Mouse (Mus musculus) myocyte (in vitro differentiated cells): ENCODE results near the gene Olfr766-ps1. TPM values are rescaled to one million over a fixed set of nuclear protein-coding genes. Genes with fewer than 3 reads are reported as not detected.

Experiments
- H3K27me3 ChIP-seq: one replicate; pipeline ENCODE4 v1.6.1; 2011; ENCODE audit not compliant: control insufficient read depth, insufficient read depth, insufficient read length
- H3K36me3 ChIP-seq: one replicate; pipeline ENCODE4 v1.6.1; 2011; ENCODE audit not compliant: control insufficient read depth, insufficient read depth
- H3K4me2 ChIP-seq: one replicate; pipeline ENCODE4 v1.6.1; 2011; ENCODE audit warnings: low read depth, control low read depth
- H3K4me3 ChIP-seq: one replicate; pipeline ENCODE4 v1.5.1; 2011; ENCODE audit warnings: mild to moderate bottlenecking, control low read depth, moderate library complexity
- H3K79me2 ChIP-seq: one replicate; pipeline ENCODE4 v1.6.1; 2011; ENCODE audit not compliant: control insufficient read depth, insufficient read depth
- H3ac ChIP-seq: one replicate; pipeline ENCODE4 v1.6.1; 2011; ENCODE audit not compliant: control insufficient read depth, insufficient read length
- CEBPB ChIP-seq: IDR thresholded peaks from 2 replicates; pipeline ENCODE4 v1.6.1; 2011; ENCODE audit warnings: mild to moderate bottlenecking, moderate library complexity; ENCODE audit not compliant: poor library complexity, insufficient read depth, severe bottlenecking
- E2F4 ChIP-seq: IDR thresholded peaks from one replicate; pipeline ENCODE4 v1.6.1; 2011; ENCODE audit warnings: mild to moderate bottlenecking, control low read depth, moderate library complexity; ENCODE audit not compliant: insufficient read depth
- MAX ChIP-seq: IDR thresholded peaks from one replicate; pipeline ENCODE4 v1.6.1; 2011; ENCODE audit warnings: low read depth, mild to moderate bottlenecking, control low read depth
- MYOD1 ChIP-seq, 3 experiments: IDR thresholded peaks; one replicate each; pipeline ENCODE4 v1.6.1; 2011; ENCODE audit warnings: control low read depth in 2 of 3, low read depth in 2 of 3, mild to moderate bottlenecking in 2 of 3, moderate library complexity in 1 of 3; ENCODE audit not compliant: insufficient read length in 2 of 3, control insufficient read depth in 1 of 3
- MYOG ChIP-seq, 3 experiments: IDR thresholded peaks; one replicate each; pipeline ENCODE4 v1.6.1; 2011; ENCODE audit warnings: control low read depth in 2 of 3, low read depth in 2 of 3, mild to moderate bottlenecking in 2 of 3; ENCODE audit not compliant: insufficient read length in 2 of 3, control insufficient read depth in 1 of 3, insufficient read depth in 1 of 3
- POLR2A ChIP-seq: IDR thresholded peaks from one replicate; pipeline ENCODE4 v1.6.1; 2011; ENCODE audit warnings: low read depth, mild to moderate bottlenecking, control low read depth, moderate library complexity; ENCODE audit not compliant: insufficient read length
- POLR2AphosphoS2 ChIP-seq: IDR thresholded peaks from one replicate; pipeline ENCODE4 v1.6.1; 2011; ENCODE audit warnings: low read depth, control low read depth; ENCODE audit not compliant: insufficient read length
- REST ChIP-seq: IDR thresholded peaks from one replicate; pipeline ENCODE4 v1.6.1; 2011; ENCODE audit warnings: mild to moderate bottlenecking, control low read depth, moderate library complexity; ENCODE audit not compliant: insufficient read depth, insufficient read length
- SRF ChIP-seq: IDR thresholded peaks from one replicate; pipeline ENCODE4 v1.6.1; 2011; ENCODE audit warnings: low read depth; ENCODE audit not compliant: control insufficient read depth, insufficient read length
- TCF12 ChIP-seq: IDR thresholded peaks from one replicate; pipeline ENCODE4 v1.6.1; 2011; ENCODE audit warnings: mild to moderate bottlenecking, control low read depth; ENCODE audit not compliant: poor library complexity, insufficient read depth, severe bottlenecking
- TCF3 ChIP-seq: IDR thresholded peaks from one replicate; pipeline ENCODE4 v1.6.1; 2011; ENCODE audit warnings: low read depth, control low read depth; ENCODE audit not compliant: insufficient read length
- USF1 ChIP-seq: IDR thresholded peaks from one replicate; pipeline ENCODE4 v1.6.1; 2011; ENCODE audit warnings: low read depth, mild to moderate bottlenecking, control low read depth, moderate library complexity
- polyA plus RNA-seq: library from polyadenylated mRNA; unstranded; fragments of >200 nt; fragmentation: generic; extraction: Trizol; gene quantifications from one replicate; pipeline ENCODE4 v1.2.1, GENCODE M21; 2012; ENCODE audit warnings: missing spikeins

Gene Olfr766-ps1
- polyA plus RNA-seq, 1 experiment = not detected

DNA sequence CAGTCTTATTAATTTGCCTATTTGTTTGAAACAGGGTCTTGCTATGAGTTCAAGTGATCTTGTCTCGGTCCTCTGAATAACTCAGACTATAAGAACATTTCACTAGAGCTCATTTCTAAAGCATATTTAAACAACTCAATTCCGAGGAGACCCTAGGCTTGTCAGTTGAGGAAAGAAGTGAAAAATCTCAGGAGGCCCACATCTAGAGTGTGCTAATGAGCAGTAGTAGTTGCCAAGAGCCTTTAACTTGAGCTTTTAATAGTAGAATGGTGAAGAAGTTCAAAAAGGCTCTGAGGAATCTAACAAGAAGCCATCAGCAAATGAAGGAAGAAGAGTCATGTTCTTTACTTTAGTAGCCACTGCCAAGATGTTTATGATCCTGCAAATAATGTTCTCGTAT lies 29.0 kb downstream of the Olfr766-ps1 start, which contains the start of gene Olfr764-ps1:
TSS of gene Olfr764-ps1 (minus strand) at position 101 of the 400 bp plus-strand sequence.
- H3K4me2 ChIP-seq = no peak within 1 kb of the TSS
- H3ac ChIP-seq = no peak within 1 kb of the TSS
- no peaks in the 10 kb centered on the region for H3K79me2 ChIP-seq
- H3K4me3 ChIP-seq = no peak within 1 kb of the TSS
- TF ChIP-seq POLR2A (no peak), MYOG (IDR thresholded peaks at IDR 0.05; ENCODE audit: control insufficient read depth in 1 of 3, insufficient read depth in 1 of 3, insufficient read length in 2 of 3, low read depth in 2 of 3) (no peak), MAX (no peak), USF1 (no peak), TCF12 (no peak), REST (no peak), TCF3 (no peak), E2F4 (no peak), POLR2AphosphoS2 (no peak), MYOD1 (IDR thresholded peaks at IDR 0.05; ENCODE audit: control insufficient read depth in 1 of 3, insufficient read length in 2 of 3, low read depth in 2 of 3) (no peak), SRF (no peak), CEBPB (no peak)
- H3K27me3 ChIP-seq = no peaks in the 10 kb centered on the region
- no peaks in the 10 kb centered on the region for H3K36me3 ChIP-seq

DNA sequence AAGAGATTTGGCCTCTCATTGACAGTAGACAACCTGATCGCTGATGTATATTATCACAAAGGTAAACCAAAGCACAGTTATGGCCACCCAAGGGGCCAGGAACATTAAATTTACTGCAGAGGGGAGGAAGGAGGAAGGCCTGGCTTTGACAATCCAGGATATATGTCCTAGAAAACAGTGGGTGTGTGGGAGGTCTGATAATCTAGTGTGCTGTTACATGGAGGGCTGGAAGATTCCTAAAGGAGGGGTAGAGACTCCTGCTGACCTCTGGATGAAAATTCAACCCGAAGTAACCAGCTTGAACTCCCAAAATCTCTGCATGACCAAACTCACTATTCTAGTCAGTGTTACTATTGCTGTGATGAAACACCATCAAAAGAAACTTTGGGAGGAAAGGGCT lies 40.4 kb downstream of the Olfr766-ps1 start:
- Histone ChIP-seq H3K27me3 (no peaks in the 10 kb centered on the region), H3K79me2 (no peaks in the 10 kb centered on the region), H3K36me3 (no peaks in the 10 kb centered on the region), H3ac (no peak overlapping the region), H3K4me3 (no peak overlapping the region), H3K4me2 (no peak overlapping the region)
- TF ChIP-seq POLR2AphosphoS2 = no peak
- TF ChIP-seq CEBPB = no peak
- no peak for TF ChIP-seq SRF
- TF ChIP-seq MYOD1 (IDR thresholded peaks at IDR 0.05; ENCODE audit: control insufficient read depth in 1 of 3, insufficient read length in 2 of 3, low read depth in 2 of 3) = no peak
- no peak for TF ChIP-seq REST
- TF ChIP-seq POLR2A = no peak
- TF ChIP-seq TCF12 = no peak
- no peak for TF ChIP-seq E2F4
- no peak for TF ChIP-seq MYOG (IDR thresholded peaks at IDR 0.05; ENCODE audit: control insufficient read depth in 1 of 3, insufficient read depth in 1 of 3, insufficient read length in 2 of 3, low read depth in 2 of 3)
- TF ChIP-seq USF1 = no peak
- TF ChIP-seq TCF3 = no peak
- no peak for TF ChIP-seq MAX

DNA sequence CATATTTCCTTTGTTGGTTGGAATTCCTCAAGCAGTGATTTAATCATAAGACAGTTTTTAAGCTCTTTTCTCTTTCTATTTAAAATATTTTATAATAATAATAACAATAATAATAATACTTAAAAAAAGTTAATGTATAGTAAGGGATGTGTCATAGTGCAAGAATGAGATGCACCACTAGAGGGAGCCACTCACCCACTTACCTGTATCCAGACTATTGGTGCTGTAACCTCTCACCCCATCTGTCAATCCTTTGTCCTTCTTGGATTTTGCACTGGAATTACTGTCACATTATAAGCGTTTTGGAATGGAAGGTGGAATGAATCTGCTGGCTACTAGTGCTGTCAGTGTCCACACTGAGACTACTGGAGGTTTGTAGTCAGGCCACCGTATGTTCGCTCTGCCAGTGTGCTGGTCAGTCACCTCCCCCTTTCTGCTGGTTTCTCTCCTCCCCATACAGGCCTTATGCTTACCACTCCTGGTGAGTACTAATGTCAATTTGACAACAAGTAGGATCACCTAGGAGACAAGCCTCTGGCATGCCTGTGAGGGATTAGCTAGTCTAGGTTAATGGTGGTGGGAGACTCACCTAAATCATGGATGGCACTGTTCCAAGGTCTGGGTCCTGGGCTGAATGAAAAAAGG lies 42.6 kb downstream of the Olfr766-ps1 start:
- no peak for TF ChIP-seq TCF12
- TF ChIP-seq MYOG (IDR thresholded peaks at IDR 0.05; ENCODE audit: control insufficient read depth in 1 of 3, insufficient read depth in 1 of 3, insufficient read length in 2 of 3, low read depth in 2 of 3) = no peak
- TF ChIP-seq USF1 = no peak
- TF ChIP-seq POLR2A = no peak
- no peak for TF ChIP-seq MYOD1 (IDR thresholded peaks at IDR 0.05; ENCODE audit: control insufficient read depth in 1 of 3, insufficient read length in 2 of 3, low read depth in 2 of 3)
- no peak for TF ChIP-seq POLR2AphosphoS2
- TF ChIP-seq CEBPB = no peak
- no peak for TF ChIP-seq REST
- TF ChIP-seq TCF3 = no peak
- no peak for TF ChIP-seq E2F4
- Histone ChIP-seq H3K79me2 (no peaks in the 10 kb centered on the region), H3K27me3 (no peaks in the 10 kb centered on the region), H3K4me3 (no peak overlapping the region), H3ac (no peak overlapping the region), H3K36me3 (no peaks in the 10 kb centered on the region), H3K4me2 (no peak overlapping the region)

DNA sequence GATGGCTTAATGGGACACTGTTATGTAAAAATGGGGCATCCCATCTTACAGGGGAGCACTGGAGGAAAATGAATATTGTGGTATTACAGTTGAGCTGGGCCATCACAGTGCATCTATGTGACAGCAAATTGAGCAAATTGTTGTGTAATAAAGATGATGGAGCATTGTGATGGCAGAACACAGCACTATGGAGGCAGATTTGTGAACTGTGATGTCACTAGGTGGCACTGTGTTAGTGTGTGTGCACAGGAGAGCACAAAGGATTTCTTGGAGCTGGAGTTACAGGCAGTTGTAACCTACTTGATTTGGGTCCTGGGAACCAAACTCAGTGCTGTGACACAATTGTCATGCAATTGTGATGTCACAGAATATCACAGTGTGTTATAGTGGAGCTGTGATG lies 45.5 kb downstream of the Olfr766-ps1 start:
- Histone ChIP-seq H3K27me3 (no peaks in the 10 kb centered on the region), H3K4me2 (no peak overlapping the region), H3K36me3 (no peaks in the 10 kb centered on the region), H3ac (no peak overlapping the region), H3K4me3 (no peak overlapping the region), H3K79me2 (no peaks in the 10 kb centered on the region)
- TF ChIP-seq MYOG (IDR thresholded peaks at IDR 0.05; ENCODE audit: control insufficient read depth in 1 of 3, insufficient read depth in 1 of 3, insufficient read length in 2 of 3, low read depth in 2 of 3) (no peak), TCF12 (no peak), TCF3 (no peak), POLR2AphosphoS2 (no peak), MAX (no peak), E2F4 (no peak), MYOD1 (IDR thresholded peaks at IDR 0.05; ENCODE audit: control insufficient read depth in 1 of 3, insufficient read length in 2 of 3, low read depth in 2 of 3) (no peak), SRF (no peak), REST (no peak), CEBPB (no peak), USF1 (no peak), POLR2A (no peak)
